Mouse (Mus musculus) limb, embryonic 12.5 days (tissue): Measurements from ENCODE around the gene Hilpda. TPM values are rescaled to one million over a fixed set of nuclear protein-coding genes. Genes with fewer than 3 reads are reported as not detected.

ENCODE experiments used
- ATAC-seq: fragments of 200-750 bp; cut with Nextera tagmentation; 2 replicates; pipeline ENCODE4 v1.8.0; 2017; ENCODE audit warnings: low read depth, moderate TSS enrichment; ENCODE audit not compliant: insufficient number of reproducible peaks, insufficient read depth, low FRiP score, low TSS enrichment
- H3K27ac ChIP-seq: fragments of 300-500 bp; sonication (generic); 2 replicates; pipeline ENCODE4 v1.5.1; 2016; ENCODE audit warnings: mild to moderate bottlenecking, moderate library complexity
- H3K27me3 ChIP-seq: fragments of 300-500 bp; sonication (generic); 2 replicates; pipeline ENCODE4 v1.6.1; 2016; ENCODE audit warnings: mild to moderate bottlenecking, moderate library complexity
- H3K36me3 ChIP-seq: fragments of 300-500 bp; sonication (generic); 2 replicates; pipeline ENCODE4 v1.6.1; 2016; ENCODE audit warnings: mild to moderate bottlenecking, moderate library complexity
- H3K4me1 ChIP-seq: fragments of 300-500 bp; sonication (generic); replicated peaks from 2 replicates; pipeline ENCODE4 v1.6.1; 2016
- H3K4me2 ChIP-seq: fragments of 300-500 bp; sonication (generic); 2 replicates; pipeline ENCODE4 v1.6.1; 2016; ENCODE audit warnings: mild to moderate bottlenecking, moderate library complexity
- H3K4me3 ChIP-seq: fragments of 300-500 bp; sonication (generic); replicated peaks from 2 replicates; pipeline ENCODE4 v1.5.1; 2016; ENCODE audit warnings: mild to moderate bottlenecking
- H3K9ac ChIP-seq: fragments of 300-500 bp; sonication (generic); replicated peaks from 2 replicates; pipeline ENCODE4 v1.6.1; 2016; ENCODE audit warnings: mild to moderate bottlenecking, moderate library complexity
- H3K9me3 ChIP-seq: fragments of 300-500 bp; sonication (generic); 2 replicates; pipeline ENCODE4 v1.6.1; 2016; ENCODE audit warnings: mild to moderate bottlenecking, moderate library complexity
- WGBS: fragments of 180-500 bp; shearing (Covaris S2); methylation state at CpG from one replicate; pipeline ENCODE4 v1.1.7; 2016; 5-methylcytosine and 5-hydroxymethylcytosine counted together
- polyA plus RNA-seq: library from polyadenylated mRNA; unstranded; fragments of >200 nt; fragmentation: Nextera tagmentation; extraction: Ambion mirVana; gene quantifications from 2 replicates; pipeline ENCODE4 v1.2.1, GENCODE M21; 2016

Gene Hilpda
- polyA plus RNA-seq, 1 experiment from 2014 or later = 41.5 TPM

- WGBS = 85% methylated on average over 16 of the region's 16 CpGs
- H3K9ac ChIP-seq = no peak overlapping the region
- H3K4me3 ChIP-seq = no peak overlapping the region
- H3K27ac ChIP-seq = no peak overlapping the region
- no peak overlapping the region for H3K4me2 ChIP-seq
- no peak for ATAC-seq
- H3K27me3 ChIP-seq = no peaks in the 10 kb centered on the region
- no peaks in the 10 kb centered on the region for H3K4me1 ChIP-seq
- H3K36me3 ChIP-seq = no peaks in the 10 kb centered on the region
- H3K9me3 ChIP-seq = no peaks in the 10 kb centered on the region
Observed at GRCm38 (mm10) chr6:29308846-29309605, 36.7 kb downstream of the Hilpda start.

- H3K27ac ChIP-seq = no peak overlapping the region
- 68% methylated on average over 14 of the region's 14 CpGs for WGBS
- H3K9ac ChIP-seq = no peak overlapping the region
- H3K27me3 ChIP-seq = no peaks in the 10 kb centered on the region
- H3K4me1 ChIP-seq = no peaks in the 10 kb centered on the region
- no peak overlapping the region for H3K4me3 ChIP-seq
- no peaks in the 10 kb centered on the region for H3K9me3 ChIP-seq
- H3K36me3 ChIP-seq = no peaks in the 10 kb centered on the region
- ATAC-seq = no peak
- H3K4me2 ChIP-seq = no peak overlapping the region
Observed at GRCm38 (mm10) chr6:29313690-29314202, 41.5 kb downstream of the Hilpda start.

- Histone ChIP-seq H3K4me1 (no peaks in the 10 kb centered on the region), H3K27me3 (no peaks in the 10 kb centered on the region), H3K4me3 (no peak overlapping the region), H3K27ac (no peak overlapping the region), H3K9ac (no peak overlapping the region), H3K9me3 (no peaks in the 10 kb centered on the region), H3K36me3 (no peaks in the 10 kb centered on the region), H3K4me2 (no peak overlapping the region)
- ATAC-seq = no peak
- WGBS = 71% methylated on average over 2 of the region's 2 CpGs
Observed at GRCm38 (mm10) chr6:29317286-29317685, 45.0 kb downstream of the Hilpda start.

- Histone ChIP-seq H3K9me3 (no peaks in the 10 kb centered on the region), H3K4me1 (no peaks in the 10 kb centered on the region), H3K36me3 (no peaks in the 10 kb centered on the region), H3K4me3 (no peak overlapping the region), H3K4me2 (no peak overlapping the region), H3K27ac (no peak overlapping the region), H3K27me3 (no peaks in the 10 kb centered on the region), H3K9ac (no peak overlapping the region)
- WGBS = 65% methylated on average over 3 of the region's 3 CpGs
- ATAC-seq = no peak
Observed at GRCm38 (mm10) chr6:29317941-29318340, 45.7 kb downstream of the Hilpda start.

GRCm38 (mm10) chr6:29318879-29319278 is 46.6 kb downstream of the Hilpda start, which contains the start of gene Fam71f1:
Gene Fam71f1, plus strand, starts transcription at chr6:29319140.
- H3K9me3 ChIP-seq = 0 out of 2 replicates have a peak, but pooled peaks cover 3% of the 10 kb centered on the region
- no peaks in the 10 kb centered on the region for H3K27me3 ChIP-seq
- no peak within 1 kb of the TSS for H3K27ac ChIP-seq
- H3K36me3 ChIP-seq = no peaks in the 10 kb centered on the region
- no peak within 1 kb of the TSS for H3K9ac ChIP-seq
- ATAC-seq = no peak
- no peak within 1 kb of the TSS for H3K4me2 ChIP-seq
- 74% methylated on average over 5 of the region's 5 CpGs for WGBS
- H3K4me3 ChIP-seq = no peak within 1 kb of the TSS
- H3K4me1 ChIP-seq = no peaks in the 10 kb centered on the region

GRCm38 (mm10) chr6:29321586-29321985 is 49.3 kb downstream of the Hilpda start:
- no peaks in the 10 kb centered on the region for H3K36me3 ChIP-seq
- no peak overlapping the region for H3K4me3 ChIP-seq
- no peak for ATAC-seq
- no peaks in the 10 kb centered on the region for H3K27me3 ChIP-seq
- no peaks in the 10 kb centered on the region for H3K4me1 ChIP-seq
- no peak overlapping the region for H3K27ac ChIP-seq
- WGBS = 67% methylated on average over 6 of the region's 6 CpGs
- 0 out of 2 replicates have a peak, but pooled peaks cover 3% of the 10 kb centered on the region for H3K9me3 ChIP-seq
- no peak overlapping the region for H3K4me2 ChIP-seq
- no peak overlapping the region for H3K9ac ChIP-seq

- Histone ChIP-seq H3K27me3 (no peaks in the 10 kb centered on the region), H3K9me3 (0 out of 2 replicates have a peak, but pooled peaks cover 3% of the 10 kb centered on the region), H3K36me3 (no peaks in the 10 kb centered on the region), H3K4me3 (no peak overlapping the region), H3K27ac (no peak overlapping the region), H3K9ac (no peak overlapping the region), H3K4me2 (no peak overlapping the region), H3K4me1 (no peaks in the 10 kb centered on the region)
- ATAC-seq = no peak
- WGBS = 90% methylated on average over 7 of the region's 7 CpGs
Observed at GRCm38 (mm10) chr6:29322147-29322546, 49.9 kb downstream of the Hilpda start.

- Histone ChIP-seq H3K36me3 (no peaks in the 10 kb centered on the region), H3K4me1 (no peaks in the 10 kb centered on the region), H3K27ac (no peak overlapping the region), H3K9me3 (0 out of 2 replicates have a peak, but pooled peaks cover 3% of the 10 kb centered on the region), H3K9ac (no peak overlapping the region), H3K4me2 (no peak overlapping the region), H3K27me3 (no peaks in the 10 kb centered on the region), H3K4me3 (no peak overlapping the region)
- 85% methylated on average over 4 of the region's 4 CpGs for WGBS
- no peak for ATAC-seq
Observed at GRCm38 (mm10) chr6:29322735-29323134, 50.4 kb downstream of the Hilpda start.

Other genes with a start within 250 kb of the Hilpda start
- gene Lep, start 212.3 kb upstream of the Hilpda start, polyA plus RNA-seq = not detected in 2 replicates
- 54.0 and 59.5 TPM in 2 replicates for gene Rbm28, start 107.5 kb upstream of the Hilpda start, polyA plus RNA-seq
- 1.1 and 1.6 TPM in 2 replicates for gene Prrt4, start 92.9 kb upstream of the Hilpda start, polyA plus RNA-seq
- gene Impdh1, start 56.1 kb upstream of the Hilpda start, polyA plus RNA-seq = 44.5 and 46.7 TPM in 2 replicates
- 0.29 and 0.65 TPM in 2 replicates for gene Fam71f2, start 7.1 kb downstream of the Hilpda start, polyA plus RNA-seq
- not detected in 2 replicates for gene Fam71f1, start 46.7 kb downstream of the Hilpda start, polyA plus RNA-seq
- gene Calu, start 75.6 kb downstream of the Hilpda start, polyA plus RNA-seq = 293 and 320 TPM in 2 replicates
- gene Opn1sw, start 116.0 kb downstream of the Hilpda start, polyA plus RNA-seq = 0.31 and 1.1 TPM in 2 replicates
- 31.8 and 40.1 TPM in 2 replicates for gene Ccdc136, start 123.8 kb downstream of the Hilpda start, polyA plus RNA-seq
- 10.8 and 13.9 TPM in 2 replicates for gene Flnc, start 160.8 kb downstream of the Hilpda start, polyA plus RNA-seq
- gene Atp6v1f, start 195.2 kb downstream of the Hilpda start, polyA plus RNA-seq = 208 and 216 TPM in 2 replicates
- gene Atp6v1fnb, start 198.9 kb downstream of the Hilpda start, polyA plus RNA-seq = 0.64 TPM in 1 of 2 replicates, not detected in the other
- 38.7 and 41.6 TPM in 2 replicates for gene Kcp, start 235.5 kb downstream of the Hilpda start, polyA plus RNA-seq